In the genomic region with DNA sequence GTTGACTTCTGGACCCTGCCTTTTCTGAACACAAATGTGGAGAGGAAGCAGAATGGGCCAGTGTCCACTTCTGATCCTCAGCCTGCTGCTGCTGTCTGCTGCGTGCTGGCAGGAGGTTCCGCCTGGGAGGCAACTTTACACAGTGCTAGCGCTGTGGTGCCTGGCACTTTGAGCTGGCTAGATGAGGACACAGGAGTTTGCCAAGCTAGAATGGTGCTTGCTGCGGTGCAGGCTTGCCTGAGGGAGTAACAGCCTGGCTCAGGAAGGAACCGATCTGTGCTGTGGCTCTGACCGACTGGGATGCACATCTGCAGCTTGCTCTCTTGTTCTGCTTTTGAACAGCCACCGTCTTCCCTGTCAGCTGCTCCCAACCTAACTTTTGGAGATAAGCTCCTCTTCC, we compare ENCODE assay signal across 8 mouse cellular contexts. TPM values are rescaled to one million over a fixed set of nuclear protein-coding genes. Genes with fewer than 3 reads are reported as not detected.
A peak's percentile ranks its signal among the peaks of the same experiment; 100 is the strongest.
DNase-seq lines count a peak whose midpoint lies in the region; ATAC-seq and TF ChIP-seq lines count a peak whose summit lies in the region.

No protein-coding gene starts in this region.

- DNase-seq in gastrocnemius, postnatal 10 days, result peak; percentile 23
- no peak for DNase-seq in gastrocnemius, adult 8-10 months (ENCODE audit: low spot score in 2 of 2)
- peak; percentile 7 for DNase-seq in midbrain, embryonic 14.5 days
- DNase-seq in gastrocnemius, postnatal 25 days, result peak; percentile 46
- DNase-seq in lung, adult 2 months, result no peak
- no peak for DNase-seq in left cerebral cortex, adult 11 months (ENCODE audit: low spot score)

- H3K36me3 ChIP-seq in midbrain, embryonic 14.5 days (ENCODE audit: control insufficient read depth, insufficient read depth, low read length), result no peaks in the 10 kb centered on the region
- no peaks in the 10 kb centered on the region for H3K36me3 ChIP-seq in midbrain, embryonic 15.5 days (replicated peaks)

- no peak overlapping the region for H3K4me2 ChIP-seq in midbrain, embryonic 14.5 days (ENCODE audit: low read length)
- no peak overlapping the region for H3K4me2 ChIP-seq in midbrain, embryonic 15.5 days

- no peak overlapping the region for H3K27ac ChIP-seq in midbrain, embryonic 14.5 days (replicated peaks; ENCODE audit: low read depth, low read length)
- no peak overlapping the region for H3K27ac ChIP-seq in midbrain, embryonic 15.5 days

- no peak overlapping the region for H3K9ac ChIP-seq in midbrain, embryonic 14.5 days (replicated peaks; ENCODE audit: low read length)
- H3K9ac ChIP-seq in midbrain, embryonic 15.5 days, result no peak overlapping the region

- WGBS in midbrain, embryonic 14.5 days, result 67% methylated on average over 7 of the region's 7 CpGs
- 69% methylated on average over 7 of the region's 7 CpGs for WGBS in midbrain, embryonic 15.5 days
- 40% methylated on average over 7 of the region's 7 CpGs for WGBS in lung, adult 2 months

- no peaks in the 10 kb centered on the region for H3K4me1 ChIP-seq in midbrain, embryonic 14.5 days (ENCODE audit: control insufficient read depth, insufficient read depth, low read length)
- H3K4me1 ChIP-seq in midbrain, embryonic 15.5 days, result no peaks in the 10 kb centered on the region
- H3K4me1 ChIP-seq in lung, adult 2 months (ENCODE audit: control insufficient read depth, insufficient read depth, low read length), result peaks cover 8% of the 10 kb centered on the region

- no peak for TF ChIP-seq POLR2A in lung, adult 2 months (IDR thresholded peaks at IDR 0.05; ENCODE audit: borderline replicate concordance, extremely low read depth, low read depth, low read length)

- H3K27me3 ChIP-seq in midbrain, embryonic 14.5 days (ENCODE audit: control insufficient read depth, insufficient read depth, low read length), result no peaks in the 10 kb centered on the region
- H3K27me3 ChIP-seq in midbrain, embryonic 15.5 days (replicated peaks), result no peaks in the 10 kb centered on the region

- no peaks in the 10 kb centered on the region for H3K9me3 ChIP-seq in midbrain, embryonic 14.5 days (ENCODE audit: control insufficient read depth, low read length)
- no peaks in the 10 kb centered on the region for H3K9me3 ChIP-seq in midbrain, embryonic 15.5 days

- no peak overlapping the region for H3K4me3 ChIP-seq in midbrain, embryonic 14.5 days (replicated peaks; ENCODE audit: low read depth, low read length)
- H3K4me3 ChIP-seq in midbrain, embryonic 15.5 days, result no peak overlapping the region
- no peak overlapping the region for H3K4me3 ChIP-seq in lung, adult 2 months (replicated peaks; ENCODE audit: extremely low read depth, low read depth, low read length)

- no peak for ATAC-seq in midbrain, embryonic 14.5 days (ENCODE audit: low FRiP score, low TSS enrichment)
- ATAC-seq in midbrain, embryonic 15.5 days (replicated peaks), result no peak; the same call in 1 of the 2 replicates
- ATAC-seq in neutrophil, adult 5-6 weeks (ENCODE audit: extremely low read depth, insufficient number of reproducible peaks, low FRiP score, poor library complexity, severe bottlenecking), result 0 out of 2 replicates have a peak, but pooled peaks have one; percentile 6

- no peak for TF ChIP-seq CTCF in lung, adult 2 months (IDR thresholded peaks at IDR 0.05; ENCODE audit: insufficient read depth, low read length)

RNA-seq across cellular contexts. Expression of gene Tnfsf15, which starts 5.4 kb away (rescaled TPM):
- under 1 TPM in 1 of 2 experiments, not detected in 1; 0.09 TPM for total RNA-seq in gastrocnemius, postnatal 10 days (2021)
- under 1 TPM in 1 of 4 experiments, not detected in 3; 0.09 TPM for total RNA-seq in gastrocnemius, adult 8-10 months (2022)
- not detected in 2 replicates for polyA plus RNA-seq in midbrain, embryonic 14.5 days (2014; fragmentation: Nextera tagmentation; extraction: Ambion mirVana)
- polyA plus RNA-seq in midbrain, embryonic 15.5 days (2015; fragmentation: Nextera tagmentation; extraction: Ambion mirVana), result 0.05 TPM in 1 of 2 replicates, not detected in the other
- total RNA-seq in gastrocnemius, postnatal 25 days (2021), result under 1 TPM in 1 of 2 experiments, not detected in 1; 0.08 TPM
- total RNA-seq in neutrophil, adult 5-6 weeks (2017), result not detected in 2 replicates
- 0.56 and 0.57 TPM in 2 replicates for polyA plus RNA-seq in lung, adult 2 months (2012; rRNA removed)

Comparison
In these comparisons a context has a peak if more than half of its experiments do, and no peak if none do; other contexts are left out.
1. DNase-seq: peak in gastrocnemius, postnatal 10 days (single experiment), midbrain, embryonic 14.5 days (single experiment) and gastrocnemius, postnatal 25 days (single experiment); none in gastrocnemius, adult 8-10 months (0 of 2), lung, adult 2 months (single experiment) and left cerebral cortex, adult 11 months (single experiment).